Mouse (Mus musculus) left cerebral cortex, adult 9 months (tissue): ENCODE data around the gene Gipc1.

Experiments
- DNase-seq, 2 experiments: peaks; one replicate each; pipeline ENCODE4 v3.0.0; 2022; ENCODE audit warnings: low spot score in 2 of 2

Gene Gipc1

DNA sequence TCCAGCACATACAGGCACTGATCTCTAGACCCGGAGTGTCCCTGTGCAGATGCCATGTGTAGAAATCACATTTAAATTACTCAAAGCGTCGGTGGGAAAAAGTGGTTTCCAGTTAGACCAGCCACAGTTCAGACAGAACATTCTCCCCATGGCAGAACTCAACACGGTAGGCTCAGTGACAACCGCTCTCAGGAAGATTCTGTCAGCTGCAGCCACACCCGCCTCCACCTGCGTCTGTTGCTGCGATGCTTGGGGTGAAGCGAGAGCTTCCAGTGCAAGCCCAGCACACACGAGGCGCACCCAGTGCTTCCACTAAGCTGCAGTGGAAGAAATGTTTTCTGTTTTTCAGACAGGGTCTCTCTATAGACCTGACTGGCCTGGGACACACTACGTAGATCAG is 27.4 kb downstream of the Gipc1 start:
- peak in 1 of 2 experiments; percentile 67 for DNase-seq

DNA sequence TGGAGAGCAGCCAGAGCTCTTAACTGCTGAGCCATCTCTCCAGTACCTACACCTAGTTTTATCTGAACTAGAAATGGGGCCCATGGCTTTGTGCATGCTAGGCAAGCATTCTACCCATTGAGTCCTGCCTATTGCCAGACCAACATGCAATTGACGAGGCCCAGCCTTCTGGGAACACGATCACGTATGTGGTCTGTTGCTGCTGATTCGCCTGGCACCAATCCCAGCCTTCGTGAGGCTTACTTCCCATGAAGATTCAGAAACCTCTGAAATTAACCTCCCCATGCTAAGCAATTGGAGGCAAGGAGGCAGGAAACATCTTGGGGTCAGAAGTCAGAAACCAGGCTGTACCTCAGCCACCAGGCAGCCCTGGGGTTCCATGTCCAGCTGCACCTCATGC is 28.1 kb downstream of the Gipc1 start:
- DNase-seq: no peak

DNA sequence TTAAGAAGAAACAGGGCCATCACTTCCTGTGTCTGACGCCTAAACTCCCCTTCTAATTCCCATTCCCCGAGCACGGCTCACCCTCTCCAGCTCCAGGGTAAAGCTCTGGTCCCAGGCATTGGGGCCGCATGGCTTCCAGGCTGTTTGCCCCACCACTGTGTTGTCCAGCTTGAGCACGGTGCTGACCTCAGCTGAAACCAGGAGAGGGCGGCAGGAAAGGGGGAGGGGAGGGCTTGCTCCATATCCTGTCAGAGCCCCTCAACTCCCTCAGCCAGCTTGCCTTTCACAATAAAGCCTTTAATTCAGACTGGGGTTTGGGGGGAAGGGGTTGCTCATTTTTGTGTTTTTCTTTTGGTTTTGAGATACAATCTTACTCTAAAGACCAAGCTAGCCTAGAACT is 28.6 kb downstream of the Gipc1 start:
- no peak for DNase-seq

DNA sequence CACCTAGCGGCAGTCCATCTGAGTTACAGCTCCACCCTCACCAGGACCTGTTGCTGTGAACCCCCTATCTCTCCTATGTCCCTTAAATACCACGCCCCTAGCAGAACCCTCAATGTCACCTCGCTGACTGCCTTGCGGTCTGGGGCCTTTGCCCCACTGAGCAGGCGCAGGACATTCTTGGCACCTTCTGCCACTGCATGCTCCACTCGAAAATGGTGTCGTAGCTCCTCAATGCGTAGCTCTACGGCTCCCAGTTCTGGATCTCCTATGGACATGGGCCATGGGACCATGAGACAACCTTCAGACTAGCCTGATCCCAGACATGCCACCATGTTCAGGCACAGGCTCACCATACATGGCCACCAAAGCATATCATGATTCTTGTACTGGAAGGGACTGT is 32.0 kb downstream of the Gipc1 start:
- DNase-seq: no peak

DNA sequence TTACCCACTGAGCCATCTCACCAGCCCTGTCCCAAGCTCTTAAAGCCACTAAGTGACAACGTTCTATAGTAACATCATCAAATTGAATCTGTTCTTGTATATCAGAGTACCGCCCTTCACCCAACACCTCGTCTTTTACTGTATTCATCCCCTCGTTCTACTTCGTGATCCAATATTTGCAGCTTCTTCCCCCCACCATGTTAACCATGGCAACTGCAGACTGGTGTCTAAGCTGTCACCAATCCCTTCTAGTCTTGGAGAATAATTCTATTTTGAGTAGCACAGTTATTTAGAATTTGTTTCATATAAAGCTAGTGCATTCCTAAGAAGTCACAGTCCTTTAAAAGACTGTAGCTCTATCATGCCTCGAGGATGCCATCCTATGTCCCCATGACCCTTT is 36.8 kb downstream of the Gipc1 start:
- no peak for DNase-seq

DNA sequence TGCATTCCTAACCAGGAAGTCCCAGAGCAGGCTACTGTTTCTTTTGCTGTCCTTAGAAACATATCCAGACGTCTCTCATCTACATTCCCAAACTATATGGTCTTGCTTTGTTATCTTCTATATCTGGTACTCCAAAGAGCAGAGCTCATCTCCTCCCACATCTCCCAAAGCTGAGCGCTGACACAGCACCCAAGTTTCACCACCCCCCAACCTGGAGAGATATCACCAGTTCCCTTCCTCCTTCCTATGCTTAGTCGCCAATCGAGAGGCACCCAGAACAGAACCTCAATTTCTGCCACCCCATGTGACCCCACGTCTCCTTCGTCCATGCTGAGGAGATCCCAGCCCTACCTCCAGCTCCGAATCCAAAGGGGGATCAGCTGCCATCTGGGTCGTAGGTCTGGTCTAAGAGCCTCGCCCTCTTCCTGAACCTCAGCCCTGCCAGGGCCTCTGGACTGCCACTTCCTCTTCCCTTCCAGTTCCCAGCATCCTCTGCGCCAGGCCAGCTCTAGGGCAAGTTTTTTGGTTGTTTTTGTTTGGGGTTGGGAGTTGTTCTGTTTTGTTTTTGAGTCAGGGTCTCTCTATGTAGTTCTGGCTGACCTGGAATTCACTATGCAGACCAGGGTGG is 41.2 kb downstream of the Gipc1 start:
- DNase-seq: peak in 1 of 2 experiments; percentile 51

DNA sequence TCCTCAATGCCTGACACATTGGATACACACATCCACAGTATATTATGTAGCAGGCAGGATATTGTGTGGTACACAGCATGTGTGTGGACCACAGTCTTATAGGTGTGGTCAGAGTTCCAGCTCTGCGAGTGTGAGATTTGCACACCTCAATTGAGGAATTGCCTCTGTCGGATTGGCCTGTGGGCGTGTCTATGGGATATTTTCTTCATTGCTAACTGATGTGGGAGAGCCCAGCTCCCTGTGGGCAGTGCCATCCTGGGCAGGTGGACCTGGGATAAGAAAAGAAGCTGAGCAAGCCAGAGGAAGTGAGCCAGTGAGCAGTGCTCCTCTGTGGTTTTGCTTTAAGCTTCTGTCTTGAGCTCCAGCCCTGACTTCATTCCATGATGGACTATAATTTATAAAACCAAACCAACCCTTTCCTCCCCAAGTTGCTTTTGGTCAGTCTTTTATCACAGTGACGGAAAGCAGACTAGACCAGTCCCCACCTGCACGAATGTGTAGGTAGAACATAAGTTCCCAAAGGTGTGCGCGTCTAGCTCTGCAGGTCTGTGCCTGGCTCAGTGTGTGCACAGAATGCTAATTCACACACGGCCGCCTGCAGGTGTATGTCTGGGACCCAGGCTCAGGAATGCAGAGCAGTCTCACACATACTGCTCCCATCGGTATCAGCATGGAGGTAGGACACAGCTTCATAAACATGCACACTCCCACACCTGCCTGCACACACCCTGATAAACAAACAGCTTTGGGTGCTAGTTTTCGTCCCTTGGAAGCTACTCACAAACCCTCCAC is 42.1 kb downstream of the Gipc1 start:
- DNase-seq: peak in 1 of 2 experiments; percentile 35

DNA sequence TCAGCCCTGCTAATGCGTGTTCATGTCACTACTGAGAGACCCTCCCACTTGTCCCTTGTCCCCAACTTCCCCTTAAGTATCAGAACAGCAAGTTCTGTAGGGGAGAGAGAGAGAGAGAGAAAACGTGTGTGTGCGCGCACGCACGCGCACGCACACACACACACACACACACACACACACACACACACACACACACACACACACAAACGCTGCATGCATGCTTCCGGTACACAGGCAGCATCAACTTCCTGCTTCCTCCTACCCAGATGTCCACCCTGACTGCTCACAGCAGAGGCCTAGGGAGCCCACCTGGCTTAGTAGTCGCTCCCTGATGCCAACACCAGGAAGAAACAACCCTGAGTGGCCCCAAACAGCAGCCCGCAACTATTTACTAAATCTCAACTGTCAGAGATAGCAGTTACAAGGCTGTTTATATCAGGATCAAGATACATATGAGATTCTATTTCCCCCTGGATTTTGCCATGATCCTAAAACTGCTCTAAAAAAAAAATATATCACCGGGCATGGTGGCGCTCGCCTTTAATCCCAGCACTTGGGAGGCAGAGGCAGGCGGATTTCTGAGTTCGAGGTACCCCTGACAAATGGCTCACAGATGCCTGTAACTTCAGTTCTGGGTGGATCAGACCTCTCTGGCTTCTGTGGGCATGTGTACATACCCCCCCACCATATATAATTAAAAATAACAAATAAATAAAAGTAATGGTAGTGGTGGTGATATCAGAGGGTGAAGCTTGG is 43.1 kb downstream of the Gipc1 start:
- DNase-seq: no peak

DNA sequence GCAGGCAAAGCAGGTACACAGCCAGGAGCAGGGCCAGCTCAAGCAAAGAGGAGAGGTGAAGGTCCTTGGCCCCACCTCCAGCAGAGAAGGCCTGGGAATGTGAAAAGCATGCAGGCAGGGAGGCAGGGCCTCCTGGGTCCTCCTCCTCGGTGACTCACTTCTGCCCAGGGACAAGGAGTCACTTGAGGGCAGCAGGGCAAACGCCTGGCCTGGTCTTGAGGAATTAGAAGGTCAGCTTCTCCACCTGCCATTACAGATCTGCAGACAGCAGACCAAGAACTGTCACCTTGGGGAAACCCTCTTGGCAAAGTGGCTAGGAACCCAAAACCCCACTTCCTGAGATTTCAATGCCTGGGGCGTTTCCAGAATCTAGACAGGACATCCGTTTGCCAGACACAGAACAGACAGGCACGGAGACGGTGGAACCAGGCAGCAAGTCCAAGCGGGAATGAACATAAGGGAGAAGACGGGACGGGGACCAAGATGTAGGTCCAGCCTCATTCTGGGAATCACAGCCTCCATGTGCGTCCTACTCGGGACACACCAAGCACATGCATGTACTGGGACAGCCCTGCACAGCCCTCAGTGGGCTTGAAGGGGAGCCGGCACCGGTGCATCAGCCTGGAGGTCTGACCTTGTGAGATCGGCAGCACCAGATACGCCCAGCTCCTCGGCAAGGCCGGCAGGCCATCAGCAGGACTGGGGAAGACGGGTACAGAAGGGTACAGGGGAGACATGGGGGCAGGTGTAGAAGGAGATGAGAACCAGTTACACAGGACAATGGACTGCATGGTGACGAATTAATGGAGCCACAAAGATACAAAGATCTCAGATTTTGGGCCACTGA is 45.1 kb downstream of the Gipc1 start:
- no peak for DNase-seq

DNA sequence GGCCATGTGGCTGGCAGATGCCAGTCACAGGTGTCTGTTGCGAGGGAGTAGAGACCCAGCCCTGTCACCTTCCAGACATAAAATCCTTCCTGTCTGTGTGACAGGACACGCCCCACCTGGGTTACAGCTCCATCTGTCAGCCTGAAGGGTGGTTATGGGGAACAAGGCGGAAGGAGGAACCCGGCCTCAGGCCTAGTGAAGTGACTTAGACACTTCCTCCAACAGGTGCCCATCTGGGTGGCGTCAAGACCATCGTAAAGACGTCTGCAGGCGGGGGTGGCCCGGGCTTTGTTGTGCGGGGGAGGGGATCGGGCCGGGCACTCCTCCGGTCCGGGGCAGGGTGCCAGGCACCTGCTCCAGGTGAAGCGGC is 45.8 kb downstream of the Gipc1 start:
- DNase-seq: peak in 1 of 2 experiments; percentile 51

DNA sequence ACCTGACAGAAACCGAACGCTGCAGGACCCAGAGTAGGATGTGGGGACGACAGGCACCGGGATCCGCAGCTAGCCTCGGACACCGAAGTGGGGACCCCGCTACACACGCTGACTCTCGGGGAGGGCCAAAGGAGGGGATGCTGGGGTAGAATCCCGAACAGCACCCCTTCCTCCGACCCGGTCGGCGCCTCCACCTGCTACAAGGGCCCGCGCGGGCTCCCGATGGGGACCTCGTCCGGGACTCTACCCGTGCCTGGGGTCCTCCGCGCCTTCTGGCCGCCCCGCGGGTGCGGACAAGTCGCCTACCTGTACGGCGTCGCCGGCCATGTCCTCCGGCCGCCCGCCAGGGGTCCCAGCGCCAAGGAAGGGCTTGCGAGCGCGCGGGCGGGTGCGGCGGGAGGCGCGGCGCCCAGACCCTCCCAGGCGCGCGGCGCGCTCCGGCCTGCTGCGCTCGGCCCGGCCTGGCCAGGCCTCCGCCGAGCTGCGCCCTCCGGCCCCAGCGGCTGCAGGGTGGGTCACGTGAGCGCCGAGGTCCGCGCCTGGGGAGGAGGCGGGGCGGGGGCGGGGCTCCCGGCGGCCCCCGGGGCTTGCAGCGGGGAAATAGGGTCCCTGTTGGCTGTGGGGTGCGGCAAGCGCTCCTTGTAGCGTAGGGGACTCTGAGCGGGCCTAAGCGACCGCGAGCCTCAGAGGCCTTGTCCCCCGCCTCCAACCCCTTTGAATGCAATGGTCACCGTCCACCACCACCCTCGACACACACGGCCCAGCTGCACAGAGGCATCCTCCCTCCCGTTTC is 46.4 kb downstream of the Gipc1 start, which contains the start of gene Pkn1:
TSS of gene Pkn1 (minus strand) at position 519 of the 793 bp plus-strand sequence.
- peak in 1 of 2 experiments; percentile 42 for DNase-seq

DNA sequence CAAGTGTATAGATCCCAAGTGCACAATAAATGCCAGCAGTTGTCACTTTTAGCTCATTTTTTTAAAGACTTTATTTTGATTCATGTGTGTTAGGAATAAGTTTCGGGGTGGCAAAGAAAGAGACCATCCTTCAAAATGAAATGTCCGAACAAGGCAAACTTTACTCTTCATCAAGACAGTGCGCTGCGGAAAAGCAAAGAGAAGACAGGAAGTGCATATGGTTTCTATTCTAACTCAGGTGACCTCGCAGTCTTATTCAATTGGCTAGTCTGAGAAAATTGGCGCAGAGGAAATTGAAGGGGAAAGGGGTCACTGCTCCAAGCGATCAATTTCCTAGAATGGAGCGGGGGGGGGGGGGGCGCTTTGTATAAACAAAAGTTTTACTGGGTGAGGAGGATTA is 47.1 kb downstream of the Gipc1 start:
- no peak for DNase-seq

DNA sequence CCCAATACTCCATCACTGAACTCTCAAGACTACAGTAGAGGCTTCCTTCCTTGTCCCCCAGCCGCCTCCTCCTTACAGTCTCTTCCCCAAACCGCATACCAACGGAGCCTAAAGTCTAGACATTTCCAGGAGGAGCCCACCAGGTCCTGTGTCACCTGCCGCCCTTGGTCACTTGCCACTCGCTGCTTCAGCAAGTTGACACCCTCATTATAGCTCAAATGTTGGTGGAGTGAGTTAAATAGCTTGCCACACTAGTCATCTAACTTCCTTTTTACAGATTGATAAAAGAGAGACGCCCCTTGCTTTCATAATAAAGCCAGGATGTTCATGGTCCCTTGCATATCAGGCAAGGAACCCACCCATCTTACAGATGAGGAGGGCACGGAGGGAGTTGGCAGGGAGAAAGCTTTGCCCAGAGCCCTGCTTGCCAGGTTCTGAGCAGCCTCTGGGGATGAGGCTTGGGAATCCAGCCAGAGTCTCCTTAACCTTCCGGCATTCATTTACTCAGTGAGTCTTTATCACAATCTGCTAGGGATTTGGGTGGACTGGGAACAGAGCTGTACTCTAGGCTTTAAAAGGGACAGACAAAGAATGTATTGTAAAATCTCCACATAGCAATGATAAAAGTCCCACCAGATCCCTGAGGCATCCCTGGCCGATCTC is 48.1 kb downstream of the Gipc1 start:
- DNase-seq: no peak

DNA sequence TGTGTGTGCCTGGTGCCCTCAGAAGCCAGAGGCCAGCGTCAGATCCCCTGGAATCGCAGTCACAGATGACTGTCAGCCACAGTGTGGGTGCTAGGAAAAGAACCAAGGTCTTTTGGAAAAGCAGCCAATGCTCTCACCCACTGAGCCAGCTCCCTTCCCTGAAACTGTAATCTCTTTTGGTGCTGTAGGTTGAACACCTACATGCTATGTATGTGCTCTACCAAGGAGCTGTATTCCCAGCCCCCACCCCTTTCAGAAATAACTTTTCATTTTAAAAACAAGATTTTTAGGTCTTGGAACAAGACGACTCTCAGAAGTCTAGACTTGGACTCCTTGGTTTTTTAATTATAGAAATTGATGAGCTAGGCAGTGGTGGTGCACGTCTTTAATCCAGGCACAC is 50.9 kb downstream of the Gipc1 start:
- DNase-seq: peak in 1 of 2 experiments; percentile 47

DNA sequence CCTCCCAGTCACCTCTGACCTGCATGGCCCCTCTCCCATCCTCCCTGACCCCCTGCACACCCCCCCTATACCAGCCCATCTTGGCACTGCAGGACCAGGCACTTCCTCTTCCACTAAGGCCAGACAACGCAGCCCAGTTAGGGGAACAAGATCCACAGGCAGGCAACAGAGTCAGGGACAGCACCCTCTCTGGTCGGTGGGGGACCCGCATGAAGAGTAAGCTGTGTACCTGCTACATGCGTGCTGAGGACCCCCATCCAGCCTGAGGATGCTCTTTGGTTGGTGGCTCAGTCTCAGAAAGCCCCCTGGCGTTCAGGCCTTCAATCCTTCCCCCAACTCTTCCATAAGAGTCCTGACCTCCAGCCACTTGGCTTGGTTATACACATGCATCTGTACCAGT is 53.9 kb downstream of the Gipc1 start:
- DNase-seq: no peak

DNA sequence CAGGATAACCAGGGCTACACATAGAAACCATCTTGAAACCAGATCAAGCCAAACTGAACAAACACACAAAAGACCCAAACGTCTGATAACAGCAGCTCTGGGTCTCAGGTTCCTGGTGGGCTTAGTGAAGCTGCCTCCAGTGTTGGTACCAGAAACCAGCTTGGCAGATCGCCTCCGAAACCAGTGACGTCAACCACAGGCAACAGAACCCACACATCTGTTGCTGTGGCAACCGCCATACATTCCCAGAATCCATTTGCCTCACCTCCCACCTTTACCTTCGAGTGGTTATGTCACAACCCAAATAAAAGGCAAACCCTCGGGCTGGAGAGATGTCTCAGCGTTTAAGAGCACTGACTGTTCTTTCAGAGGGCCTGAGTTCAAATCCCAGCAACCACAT is 55.1 kb downstream of the Gipc1 start:
- DNase-seq: peak in 1 of 2 experiments; percentile 66
